Mouse (Mus musculus) hindbrain, embryonic 16.5 days (tissue): Measurements from ENCODE around the gene Elovl6. TPM values are rescaled to one million over a fixed set of nuclear protein-coding genes. Genes with fewer than 3 reads are reported as not detected.

Experiments
- ATAC-seq: fragments of 200-750 bp; cut with Nextera tagmentation; 2 replicates; pipeline ENCODE4 v1.8.0; 2017; ENCODE audit warnings: moderate TSS enrichment, moderate library complexity
- H3K27ac ChIP-seq: fragments of 300-500 bp; sonication (generic); 2 replicates; pipeline ENCODE4 v1.5.1; 2014; ENCODE audit warnings: low read depth, mild to moderate bottlenecking, control low read depth, low read length, moderate library complexity
- H3K27me3 ChIP-seq: fragments of 300-500 bp; sonication (generic); replicated peaks from 2 replicates; pipeline ENCODE4 v1.6.1; 2014; ENCODE audit warnings: low read length; ENCODE audit not compliant: control insufficient read depth, insufficient read depth
- H3K36me3 ChIP-seq: fragments of 300-500 bp; sonication (generic); 2 replicates; pipeline ENCODE4 v1.6.1; 2014; ENCODE audit warnings: mild to moderate bottlenecking, low read length, moderate library complexity, mixed read lengths; ENCODE audit not compliant: control insufficient read depth, insufficient read depth
- H3K4me1 ChIP-seq: fragments of 300-500 bp; sonication (generic); 2 replicates; pipeline ENCODE4 v1.6.1; 2014; ENCODE audit warnings: low read depth, low read length; ENCODE audit not compliant: control insufficient read depth, insufficient read depth
- H3K4me2 ChIP-seq: fragments of 300-500 bp; sonication (generic); 2 replicates; pipeline ENCODE4 v1.6.1; 2014; ENCODE audit warnings: mild to moderate bottlenecking, low read length, control low read depth, moderate library complexity
- H3K4me3 ChIP-seq: fragments of 300-500 bp; sonication (generic); 2 replicates; pipeline ENCODE4 v1.5.1; 2014; ENCODE audit warnings: mild to moderate bottlenecking, low read length, control low read depth, moderate library complexity
- H3K9ac ChIP-seq: fragments of 300-500 bp; sonication (generic); 2 replicates; pipeline ENCODE4 v1.6.1; 2014; ENCODE audit warnings: low read depth, mild to moderate bottlenecking, control low read depth, low read length, moderate library complexity
- H3K9me3 ChIP-seq: fragments of 300-500 bp; sonication (generic); 2 replicates; pipeline ENCODE4 v1.6.1; 2014; ENCODE audit warnings: mild to moderate bottlenecking, low read length, moderate library complexity; ENCODE audit not compliant: control insufficient read depth
- WGBS: fragments of 180-500 bp; shearing (Covaris S2); extraction: QIAGEN DNeasy Blood & Tissue Kit; methylation state at CpG from one replicate; pipeline ENCODE4 v1.1.7; 2014; 5-methylcytosine and 5-hydroxymethylcytosine counted together
- polyA plus RNA-seq: library from polyadenylated mRNA; unstranded; fragments of >200 nt; fragmentation: Nextera tagmentation; extraction: Ambion mirVana; gene quantifications from 2 replicates; pipeline ENCODE4 v1.2.1, GENCODE M21; 2015

The Elovl6 gene
- polyA plus RNA-seq, 1 experiment from 2014 or later = 44.4 TPM

DNA sequence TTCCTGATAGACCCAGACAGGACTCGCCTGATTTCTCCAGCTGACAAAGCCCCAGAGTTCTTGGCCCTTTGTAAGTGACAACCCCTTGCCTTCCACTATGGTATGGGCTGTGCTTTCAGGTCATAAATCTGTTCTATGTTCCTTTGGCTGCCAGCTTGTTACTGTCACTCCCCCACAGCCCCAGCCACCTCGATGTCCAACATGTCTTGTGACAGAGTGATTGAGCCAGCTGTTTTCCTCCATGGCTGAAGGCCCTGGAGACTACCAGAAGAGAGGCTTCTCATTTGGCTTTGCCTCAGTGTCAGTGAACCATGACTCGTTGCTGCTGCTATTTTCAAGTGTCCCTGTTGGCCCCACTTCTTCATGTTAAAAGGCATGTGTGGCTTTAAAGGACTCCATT lies 113.3 kb downstream of the Elovl6 start:
- WGBS = 49% methylated on average over 3 of the region's 3 CpGs
- Histone ChIP-seq H3K4me3 (no peak overlapping the region), H3K27ac (no peak overlapping the region), H3K9ac (no peak overlapping the region), H3K27me3 (no peaks in the 10 kb centered on the region), H3K4me1 (no peaks in the 10 kb centered on the region; the same call in 1 of the 2 replicates), H3K36me3 (no peaks in the 10 kb centered on the region), H3K9me3 (no peaks in the 10 kb centered on the region), H3K4me2 (no peak overlapping the region)
- no peak for ATAC-seq

DNA sequence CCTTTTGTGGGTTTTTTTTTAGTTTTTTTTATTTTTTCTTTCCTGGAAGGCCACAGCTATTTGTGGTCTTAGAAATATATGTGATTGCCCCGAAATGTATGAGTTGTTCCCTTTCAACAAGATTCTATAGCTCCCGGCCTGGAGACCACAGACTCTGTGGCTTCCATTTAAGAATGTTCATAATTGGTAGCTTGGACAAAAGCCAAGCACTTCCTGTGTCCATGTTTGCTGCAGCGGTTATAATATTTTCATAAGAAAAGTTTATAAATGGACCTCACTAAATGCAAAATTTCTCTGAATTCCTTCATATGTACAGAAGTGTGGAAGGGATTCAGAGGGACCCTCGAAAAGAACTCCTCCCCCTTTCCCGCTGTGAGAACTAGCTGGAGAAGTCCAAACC lies 114.6 kb downstream of the Elovl6 start:
- H3K4me3 ChIP-seq = no peak overlapping the region
- H3K9ac ChIP-seq = no peak overlapping the region
- no peaks in the 10 kb centered on the region for H3K27me3 ChIP-seq
- 66% methylated on average over 5 of the region's 5 CpGs for WGBS
- H3K9me3 ChIP-seq = no peaks in the 10 kb centered on the region
- H3K4me2 ChIP-seq = no peak overlapping the region
- ATAC-seq = no peak
- H3K36me3 ChIP-seq = no peaks in the 10 kb centered on the region
- no peak overlapping the region for H3K27ac ChIP-seq
- no peaks in the 10 kb centered on the region for H3K4me1 ChIP-seq

DNA sequence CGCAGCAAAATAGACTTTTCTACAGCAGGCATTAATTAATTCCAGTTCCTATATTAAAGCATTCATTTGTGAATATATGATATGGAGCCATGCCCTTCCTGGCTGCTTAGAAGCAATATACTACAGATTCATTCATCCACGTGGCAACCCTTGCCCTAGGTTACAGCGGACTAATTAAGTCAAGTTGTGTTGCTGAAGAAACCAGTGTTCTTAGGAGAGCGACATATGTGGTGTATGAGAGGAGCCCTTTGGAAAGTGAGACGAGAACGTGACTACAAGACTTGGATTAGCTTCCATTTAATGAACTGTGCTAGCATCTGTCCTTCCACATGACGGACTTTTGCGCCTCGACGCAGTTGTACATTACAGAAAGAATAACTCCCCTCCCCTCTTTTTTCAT lies 115.2 kb downstream of the Elovl6 start:
- Histone ChIP-seq H3K36me3 (no peaks in the 10 kb centered on the region), H3K9ac (no peak overlapping the region), H3K4me3 (no peak overlapping the region), H3K27ac (no peak overlapping the region), H3K9me3 (no peaks in the 10 kb centered on the region), H3K4me2 (no peak overlapping the region), H3K4me1 (no peaks in the 10 kb centered on the region), H3K27me3 (no peaks in the 10 kb centered on the region)
- 68% methylated on average over 10 of the region's 10 CpGs for WGBS
- ATAC-seq = peak; percentile 60

DNA sequence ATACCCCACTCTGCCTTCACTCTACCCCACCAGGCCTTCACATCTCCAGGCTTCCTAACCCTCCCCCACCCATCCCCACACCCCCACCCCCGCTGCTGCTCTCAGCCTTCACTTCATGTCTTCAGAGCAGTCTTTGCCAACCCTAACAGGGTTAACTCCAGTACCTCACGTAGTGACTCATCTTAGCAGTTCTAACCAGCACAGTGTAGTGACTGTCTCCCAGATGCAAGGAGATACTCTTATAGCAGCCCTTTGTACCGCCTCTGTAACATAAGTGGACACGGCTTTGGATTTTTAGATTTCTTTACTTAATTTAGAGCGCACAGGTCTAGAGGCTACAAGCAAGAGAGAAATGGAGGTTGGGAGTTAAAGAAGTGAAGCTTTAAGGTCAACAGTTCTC lies 116.4 kb downstream of the Elovl6 start:
- no peak for ATAC-seq
- H3K9ac ChIP-seq = no peak overlapping the region
- no peaks in the 10 kb centered on the region for H3K4me1 ChIP-seq
- no peak overlapping the region for H3K4me3 ChIP-seq
- H3K9me3 ChIP-seq = no peaks in the 10 kb centered on the region
- no peak overlapping the region for H3K4me2 ChIP-seq
- H3K36me3 ChIP-seq = no peaks in the 10 kb centered on the region
- 83% methylated on average over 5 of the region's 5 CpGs for WGBS
- no peaks in the 10 kb centered on the region for H3K27me3 ChIP-seq
- H3K27ac ChIP-seq = no peak overlapping the region

DNA sequence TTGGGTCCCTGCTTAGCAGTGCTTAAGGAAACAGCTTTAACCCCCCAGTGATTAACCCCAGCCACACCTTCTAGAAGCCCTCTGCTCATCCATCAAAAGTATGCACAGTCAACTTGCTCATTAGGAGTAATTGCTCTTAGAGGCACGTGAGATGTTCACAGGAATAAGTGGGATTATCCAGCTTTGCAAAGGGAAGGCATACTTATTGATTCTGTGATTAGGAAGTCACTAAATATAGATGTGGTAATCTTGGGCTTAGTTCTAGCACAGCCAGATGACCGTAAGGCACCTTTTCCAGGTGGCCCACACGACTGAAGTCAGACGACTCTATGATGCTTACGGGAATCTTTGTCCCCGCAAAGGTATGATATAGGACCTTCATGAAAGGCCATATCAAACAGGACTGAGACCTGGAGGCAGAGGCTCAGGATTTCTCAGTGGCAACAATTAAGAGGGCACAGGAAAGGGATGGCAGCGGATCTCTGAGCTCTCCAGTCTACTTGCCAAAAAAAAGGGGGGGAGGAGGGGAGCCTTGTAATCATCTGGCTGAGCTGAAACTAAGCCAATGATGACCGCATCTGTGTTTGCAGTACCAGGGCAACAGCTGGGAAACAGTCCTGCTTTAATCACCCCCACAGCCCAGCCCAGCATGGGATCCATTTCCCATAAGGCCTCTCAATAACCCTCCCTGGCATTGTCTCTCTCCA lies 117.6 kb downstream of the Elovl6 start:
- Histone ChIP-seq H3K9ac (no peak overlapping the region), H3K36me3 (no peaks in the 10 kb centered on the region), H3K9me3 (no peaks in the 10 kb centered on the region), H3K27me3 (no peaks in the 10 kb centered on the region), H3K27ac (no peak overlapping the region), H3K4me1 (no peaks in the 10 kb centered on the region), H3K4me3 (no peak overlapping the region), H3K4me2 (no peak overlapping the region)
- 66% methylated on average over 8 of the region's 8 CpGs for WGBS
- ATAC-seq = 0 out of 2 replicates have a peak, but pooled peaks have one; percentile 37

DNA sequence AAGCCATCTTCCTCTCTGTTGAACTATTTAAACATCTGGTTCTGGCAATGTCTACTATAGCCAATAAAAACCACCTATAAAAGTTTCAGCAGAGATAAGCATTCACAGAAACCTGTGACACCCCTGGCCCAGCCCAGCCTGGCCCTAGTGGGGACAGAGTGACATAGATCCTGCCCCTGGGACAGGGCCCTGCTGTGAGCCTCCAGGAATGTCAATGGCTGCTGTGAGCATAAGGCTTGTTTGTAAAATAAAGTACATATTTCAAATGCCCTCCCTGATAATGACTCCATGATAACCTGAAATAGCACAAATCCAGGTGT lies 118.1 kb downstream of the Elovl6 start:
- Histone ChIP-seq H3K4me2 (no peak overlapping the region), H3K27ac (no peak overlapping the region), H3K9me3 (no peaks in the 10 kb centered on the region), H3K36me3 (no peaks in the 10 kb centered on the region), H3K4me1 (no peaks in the 10 kb centered on the region), H3K9ac (no peak overlapping the region), H3K27me3 (no peaks in the 10 kb centered on the region), H3K4me3 (no peak overlapping the region)
- no peak for ATAC-seq

DNA sequence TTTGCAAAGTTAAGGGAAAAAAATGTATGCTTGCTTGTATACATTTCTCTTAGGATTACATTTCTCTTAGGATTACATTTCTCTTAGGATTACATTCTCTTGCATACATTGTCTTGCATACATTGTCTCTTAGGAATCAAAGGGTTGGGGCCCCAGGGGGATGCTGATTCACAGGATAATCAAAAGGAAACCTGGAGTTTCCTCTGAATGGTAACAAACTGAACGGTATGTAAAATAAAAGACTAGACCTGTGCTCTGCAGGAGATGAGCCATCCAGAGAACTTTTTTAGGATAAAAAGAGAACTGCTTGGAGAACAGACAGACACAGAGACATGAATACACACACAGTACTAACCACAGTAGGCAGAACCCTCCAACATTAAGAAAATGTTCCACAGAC lies 118.8 kb downstream of the Elovl6 start:
- no peak for ATAC-seq
- H3K9ac ChIP-seq = no peak overlapping the region
- WGBS = 11% methylated on average over 1 of the region's 1 CpGs
- no peaks in the 10 kb centered on the region for H3K36me3 ChIP-seq
- H3K9me3 ChIP-seq = no peaks in the 10 kb centered on the region
- H3K4me1 ChIP-seq = no peaks in the 10 kb centered on the region
- no peaks in the 10 kb centered on the region for H3K27me3 ChIP-seq
- no peak overlapping the region for H3K4me3 ChIP-seq
- H3K4me2 ChIP-seq = no peak overlapping the region
- H3K27ac ChIP-seq = no peak overlapping the region

DNA sequence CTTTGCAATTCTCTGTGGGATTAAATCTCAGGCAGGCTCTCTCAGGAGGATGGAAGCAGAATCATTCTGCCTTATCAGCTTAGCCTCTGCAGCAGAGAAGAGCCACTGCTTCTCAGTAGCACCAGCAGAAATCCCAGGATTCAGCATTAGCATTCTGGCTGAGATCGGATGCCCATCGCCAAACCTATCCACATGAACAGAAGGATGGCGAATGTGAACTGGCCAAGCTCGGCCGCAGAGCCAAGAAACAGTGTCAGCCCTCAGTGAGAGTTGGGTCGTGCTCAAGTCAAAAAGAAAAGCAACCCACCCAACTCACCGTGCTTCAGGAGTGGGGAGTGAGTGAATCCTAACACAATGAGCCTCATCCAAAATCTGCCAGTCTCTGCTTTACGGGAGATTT lies 119.6 kb downstream of the Elovl6 start:
- no peak overlapping the region for H3K4me2 ChIP-seq
- ATAC-seq = no peak
- WGBS = 78% methylated on average over 8 of the region's 8 CpGs

DNA sequence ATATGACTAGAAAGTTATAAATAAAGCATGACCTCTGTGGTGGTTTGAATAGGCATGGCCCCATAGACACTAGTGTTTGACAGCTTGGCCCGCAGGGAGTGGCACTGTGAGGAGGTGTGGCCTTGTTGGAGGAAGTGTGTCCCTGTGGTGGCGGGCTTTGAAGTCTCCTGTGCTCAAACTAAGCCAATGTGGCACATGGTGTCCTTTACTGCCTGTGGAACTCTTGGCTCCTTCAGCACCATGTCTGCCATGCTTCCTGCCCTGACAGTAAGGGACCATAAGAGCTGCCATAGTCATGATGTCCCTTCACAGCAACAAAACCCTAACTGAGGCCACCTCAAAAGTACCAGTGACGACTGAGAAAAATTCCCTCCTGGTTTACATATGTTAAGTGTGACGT lies 120.3 kb downstream of the Elovl6 start:
- H3K36me3 ChIP-seq = no peaks in the 10 kb centered on the region
- 84% methylated on average over 4 of the region's 4 CpGs for WGBS
- H3K27ac ChIP-seq = no peak overlapping the region
- no peak overlapping the region for H3K4me2 ChIP-seq
- no peak for ATAC-seq
- H3K27me3 ChIP-seq = no peaks in the 10 kb centered on the region
- no peak overlapping the region for H3K9ac ChIP-seq
- no peaks in the 10 kb centered on the region for H3K9me3 ChIP-seq
- H3K4me3 ChIP-seq = no peak overlapping the region
- no peaks in the 10 kb centered on the region for H3K4me1 ChIP-seq

More for the DNA sequence above, 119.6 kb downstream of the Elovl6 start:
- Histone ChIP-seq H3K9me3 (no peaks in the 10 kb centered on the region), H3K36me3 (no peaks in the 10 kb centered on the region), H3K9ac (no peak overlapping the region), H3K4me3 (no peak overlapping the region), H3K27ac (no peak overlapping the region), H3K4me1 (no peaks in the 10 kb centered on the region), H3K27me3 (no peaks in the 10 kb centered on the region)

DNA sequence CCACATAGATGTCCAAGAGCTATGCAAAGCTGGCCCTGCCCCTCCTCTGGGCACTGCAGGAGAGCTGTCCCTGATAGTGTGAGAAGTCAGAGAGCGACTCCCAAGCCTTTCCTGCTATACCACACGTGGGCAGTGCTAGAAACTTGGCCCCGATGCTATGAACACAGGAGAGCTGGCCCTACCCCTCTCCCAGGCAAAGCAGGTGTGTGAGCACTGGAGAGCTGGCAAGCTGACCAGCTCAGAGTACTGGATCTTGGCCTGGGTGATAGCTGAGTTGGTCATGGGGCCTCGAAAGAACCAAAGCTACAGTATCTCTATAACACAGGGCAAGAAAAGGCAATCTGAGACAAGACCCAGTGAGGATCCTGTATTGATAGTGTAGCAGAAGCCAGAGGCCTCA lies 124.4 kb downstream of the Elovl6 start:
- Histone ChIP-seq H3K4me3 (no peak overlapping the region), H3K9ac (no peak overlapping the region), H3K9me3 (no peaks in the 10 kb centered on the region), H3K36me3 (no peaks in the 10 kb centered on the region), H3K27me3 (no peaks in the 10 kb centered on the region), H3K27ac (no peak overlapping the region), H3K4me1 (no peaks in the 10 kb centered on the region), H3K4me2 (no peak overlapping the region)
- WGBS = 77% methylated on average over 4 of the region's 4 CpGs
- no peak for ATAC-seq
